Mouse (Mus musculus): ENCODE results near the gene Cysrt1. TPM values are rescaled to one million over a fixed set of nuclear protein-coding genes. Genes with fewer than 3 reads are reported as not detected.

Gene Cysrt1
- polyA plus RNA-seq, 1 experiment from 2014 or later, result 66.0 TPM

DNA sequence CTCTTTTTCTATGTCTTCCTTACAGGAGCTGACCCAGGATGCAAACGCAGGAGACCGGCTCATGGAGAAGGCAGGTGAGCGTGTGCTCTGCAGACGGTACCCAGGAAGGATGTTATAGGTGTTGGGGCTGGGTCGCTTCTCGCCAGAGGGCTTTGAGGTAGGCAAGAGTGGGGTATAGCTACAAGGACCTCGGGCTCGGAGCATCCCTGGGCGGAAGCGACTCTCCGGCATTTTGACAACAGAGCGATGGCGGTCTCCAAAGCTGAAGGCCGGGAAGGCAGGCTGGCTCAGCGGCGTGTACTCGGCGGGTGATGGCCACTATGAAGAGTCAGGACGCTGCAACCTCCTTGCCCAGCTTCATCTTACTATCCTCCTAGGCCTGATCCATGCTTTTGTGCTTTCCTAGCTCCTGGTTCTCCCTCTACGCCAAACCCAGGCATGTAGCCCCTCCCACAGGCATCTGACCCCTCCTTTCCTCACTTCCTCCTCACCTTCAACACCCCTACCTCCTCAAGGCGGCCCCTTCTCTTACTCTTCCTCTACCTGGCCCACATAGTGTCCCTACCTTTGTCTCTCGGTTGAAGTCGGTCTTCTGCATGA is 28.9 kb downstream of the Cysrt1 start:
- no peaks in the 10 kb centered on the region for H3K9me3 ChIP-seq (replicated peaks; ENCODE audit: control insufficient read depth, low read length)
- no peak overlapping the region for H3K4me3 ChIP-seq (replicated peaks; ENCODE audit: low read length)
- H3K27ac ChIP-seq (ENCODE audit: low read length), result no peak overlapping the region
- no peaks in the 10 kb centered on the region for H3K27me3 ChIP-seq (ENCODE audit: control insufficient read depth, insufficient read depth, low read length)
- no peak for ATAC-seq (ENCODE audit: insufficient read depth, low FRiP score)
- no peak overlapping the region for H3K9ac ChIP-seq (ENCODE audit: low read length)
- H3K4me1 ChIP-seq (ENCODE audit: control insufficient read depth, insufficient read depth, low read length), result peaks cover 15% of the 10 kb centered on the region
- H3K4me2 ChIP-seq (ENCODE audit: low read depth, low read length), result no peak overlapping the region
- WGBS, result 60% methylated on average over 23 of the region's 23 CpGs
- no peaks in the 10 kb centered on the region for H3K36me3 ChIP-seq (ENCODE audit: control insufficient read depth, insufficient read depth, low read length)

DNA sequence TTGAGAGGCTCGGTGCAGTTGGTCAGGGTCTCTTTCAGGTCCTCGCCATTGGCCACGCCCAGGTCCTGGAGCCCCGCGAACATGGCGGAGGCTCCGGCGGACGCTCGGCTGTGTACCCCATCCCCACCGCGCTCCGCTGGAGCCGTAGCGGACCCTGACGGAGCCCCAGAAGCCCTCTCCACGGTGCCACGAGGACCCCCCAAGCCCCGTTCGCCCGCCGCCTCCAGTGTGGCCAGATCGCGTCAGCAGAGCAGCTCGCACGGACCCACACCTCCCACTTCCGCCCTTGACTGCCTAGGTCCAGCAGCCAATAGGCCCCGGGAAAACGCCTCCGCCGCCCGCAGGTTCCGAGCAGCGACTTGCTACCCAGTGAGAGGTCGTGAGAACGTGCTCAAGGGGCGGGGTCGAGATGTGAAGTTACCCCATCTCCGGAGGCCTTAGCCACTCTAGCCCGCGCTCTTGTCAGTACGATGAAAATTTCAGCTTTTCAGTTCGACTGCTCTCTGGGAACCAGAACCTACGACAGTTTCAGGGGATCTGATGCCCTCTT is 31.1 kb downstream of the Cysrt1 start, which contains the start of gene Nelfb:
TSS of gene Nelfb (minus strand) at position 369 of the 550 bp plus-strand sequence.
- Histone ChIP-seq H3K9me3 (replicated peaks; ENCODE audit: control insufficient read depth, low read length) (no peaks in the 10 kb centered on the region), H3K27ac (ENCODE audit: low read length) (peak within 1 kb of the TSS; percentile 81), H3K4me2 (ENCODE audit: low read depth, low read length) (peak within 1 kb of the TSS; percentile 89), H3K36me3 (ENCODE audit: control insufficient read depth, insufficient read depth, low read length) (0 out of 2 replicates have a peak, but pooled peaks cover 4% of the 10 kb centered on the region), H3K27me3 (ENCODE audit: control insufficient read depth, insufficient read depth, low read length) (no peaks in the 10 kb centered on the region), H3K9ac (ENCODE audit: low read length) (peak within 1 kb of the TSS; percentile 97), H3K4me3 (replicated peaks; ENCODE audit: low read length) (peak within 1 kb of the TSS; percentile 92), H3K4me1 (ENCODE audit: control insufficient read depth, insufficient read depth, low read length) (peaks cover 17% of the 10 kb centered on the region)
- WGBS, result under 1% methylated on average over 44 of the region's 44 CpGs
- ATAC-seq (ENCODE audit: insufficient read depth, low FRiP score), result peak; percentile 91

DNA sequence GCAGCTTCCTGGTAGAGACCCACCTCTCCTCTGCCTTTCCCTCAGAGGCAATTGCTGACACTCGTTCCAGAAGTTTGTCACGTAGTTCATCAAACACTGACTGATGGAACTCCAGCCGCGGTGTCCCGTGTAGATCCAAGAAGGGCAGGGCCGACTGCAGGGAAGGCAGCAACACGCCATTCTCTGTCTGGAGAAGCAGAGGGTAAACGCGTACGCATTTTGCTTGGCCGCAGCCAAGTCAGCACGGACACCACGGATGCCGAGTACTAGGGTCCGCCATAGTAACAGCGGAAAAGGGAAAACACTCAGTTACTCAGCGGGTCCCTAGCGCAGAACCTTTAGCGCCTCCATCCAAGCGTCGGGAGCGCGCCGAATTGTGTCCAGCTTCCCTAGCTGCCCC is 31.6 kb downstream of the Cysrt1 start:
- no peaks in the 10 kb centered on the region for H3K9me3 ChIP-seq (replicated peaks; ENCODE audit: control insufficient read depth, low read length)
- under 1% methylated on average over 24 of the region's 24 CpGs for WGBS
- peak; percentile 18; the same call in 1 of the 2 replicates for ATAC-seq (ENCODE audit: insufficient read depth, low FRiP score)

DNA sequence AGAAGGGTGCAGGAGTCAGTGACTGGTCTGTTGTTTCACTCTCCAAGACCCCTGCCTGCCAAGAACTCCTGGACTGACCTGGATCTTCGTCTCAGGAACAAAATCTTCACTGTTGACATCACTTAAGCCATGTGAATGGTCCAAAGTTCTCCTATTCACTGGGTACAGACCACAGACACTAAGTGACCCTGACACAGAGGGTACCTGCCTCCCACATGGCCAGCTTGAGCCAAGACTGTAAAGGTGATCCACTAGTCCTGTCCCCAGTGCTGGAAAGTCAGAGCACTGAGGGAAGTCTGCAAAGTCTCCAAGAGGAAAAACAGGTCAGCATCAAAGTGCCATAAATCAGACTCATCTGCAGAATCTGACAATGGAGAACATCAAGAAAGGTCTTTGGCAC is 34.7 kb downstream of the Cysrt1 start:
- ATAC-seq (ENCODE audit: insufficient read depth, low FRiP score), result no peak
- Histone ChIP-seq H3K9ac (ENCODE audit: low read length) (no peak overlapping the region), H3K4me2 (ENCODE audit: low read depth, low read length) (no peak overlapping the region), H3K27ac (ENCODE audit: low read length) (no peak overlapping the region), H3K4me1 (ENCODE audit: control insufficient read depth, insufficient read depth, low read length) (peaks cover 17% of the 10 kb centered on the region), H3K4me3 (replicated peaks; ENCODE audit: low read length) (no peak overlapping the region), H3K9me3 (replicated peaks; ENCODE audit: control insufficient read depth, low read length) (no peaks in the 10 kb centered on the region), H3K36me3 (ENCODE audit: control insufficient read depth, insufficient read depth, low read length) (peaks cover 9% of the 10 kb centered on the region; the same call in 1 of the 2 replicates), H3K27me3 (ENCODE audit: control insufficient read depth, insufficient read depth, low read length) (no peaks in the 10 kb centered on the region)
- WGBS, result 78% methylated on average over 1 of the region's 1 CpGs

More for the DNA sequence above, 31.6 kb downstream of the Cysrt1 start:
- Histone ChIP-seq H3K27me3 (ENCODE audit: control insufficient read depth, insufficient read depth, low read length) (no peaks in the 10 kb centered on the region), H3K4me2 (ENCODE audit: low read depth, low read length) (peak overlapping the region; percentile 89), H3K36me3 (ENCODE audit: control insufficient read depth, insufficient read depth, low read length) (0 out of 2 replicates have a peak, but pooled peaks cover 4% of the 10 kb centered on the region), H3K9ac (ENCODE audit: low read length) (peak overlapping the region; percentile 97), H3K4me1 (ENCODE audit: control insufficient read depth, insufficient read depth, low read length) (peaks cover 17% of the 10 kb centered on the region), H3K4me3 (replicated peaks; ENCODE audit: low read length) (peak overlapping the region; percentile 92), H3K27ac (ENCODE audit: low read length) (peak overlapping the region; percentile 81)

DNA sequence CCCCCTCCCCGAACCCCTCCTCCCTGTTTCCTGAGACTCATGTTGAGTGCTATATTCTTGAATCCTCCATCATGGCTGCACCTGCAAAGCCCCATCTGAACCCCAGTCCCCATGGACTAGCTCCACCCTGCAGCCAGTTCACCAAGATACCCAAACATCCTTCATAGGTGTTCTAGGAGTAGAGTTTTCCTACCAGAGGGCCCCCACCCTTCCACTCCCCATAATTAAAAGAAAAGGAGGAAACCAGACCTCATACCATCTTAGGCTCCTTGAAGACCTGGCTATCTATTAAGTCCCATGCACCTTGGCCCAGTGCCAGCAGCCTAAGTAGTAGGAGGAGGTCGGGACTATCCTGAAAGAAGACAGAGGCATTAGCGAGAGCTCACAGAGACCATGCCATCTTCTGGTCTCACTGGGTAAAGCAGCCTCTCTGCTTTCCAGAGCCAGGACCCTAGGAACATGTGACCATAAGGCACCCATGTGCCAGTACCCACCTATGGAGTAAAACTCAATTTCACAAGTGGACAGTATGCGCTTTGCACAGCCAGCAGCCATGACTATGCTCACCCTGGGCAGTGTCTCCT is 38.5 kb downstream of the Cysrt1 start:
- WGBS, result 63% methylated on average over 4 of the region's 4 CpGs
- no peak; the same call in 1 of the 2 replicates for ATAC-seq (ENCODE audit: insufficient read depth, low FRiP score)
- H3K36me3 ChIP-seq (ENCODE audit: control insufficient read depth, insufficient read depth, low read length), result peaks cover 19% of the 10 kb centered on the region

DNA sequence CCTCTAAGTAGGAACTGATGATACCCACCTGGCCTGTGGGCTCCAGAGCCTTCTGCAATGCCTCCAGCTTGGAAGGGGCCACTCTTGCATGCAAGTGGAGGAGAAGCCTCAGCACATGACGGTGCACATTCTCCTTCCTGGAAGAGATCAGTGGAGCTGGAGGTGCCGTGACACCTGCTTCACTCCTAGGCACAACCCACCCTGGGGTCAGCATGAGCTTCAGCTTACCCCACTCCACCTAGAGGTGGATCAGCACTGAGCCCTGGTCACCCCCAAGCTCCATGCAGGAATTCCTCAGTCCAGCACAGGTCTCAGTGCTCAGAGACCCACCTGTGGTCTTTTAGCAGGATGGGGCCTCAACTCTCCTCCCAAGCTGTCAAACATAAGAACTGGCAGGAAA is 41.6 kb downstream of the Cysrt1 start:
- Histone ChIP-seq H3K36me3 (ENCODE audit: control insufficient read depth, insufficient read depth, low read length) (peaks cover 18% of the 10 kb centered on the region), H3K9ac (ENCODE audit: low read length) (no peak overlapping the region)

More for the DNA sequence above, 38.5 kb downstream of the Cysrt1 start:
- Histone ChIP-seq H3K4me3 (replicated peaks; ENCODE audit: low read length) (no peak overlapping the region), H3K27me3 (ENCODE audit: control insufficient read depth, insufficient read depth, low read length) (no peaks in the 10 kb centered on the region), H3K4me2 (ENCODE audit: low read depth, low read length) (no peak overlapping the region), H3K4me1 (ENCODE audit: control insufficient read depth, insufficient read depth, low read length) (0 out of 2 replicates have a peak, but pooled peaks cover 6% of the 10 kb centered on the region), H3K27ac (ENCODE audit: low read length) (no peak overlapping the region), H3K9me3 (replicated peaks; ENCODE audit: control insufficient read depth, low read length) (no peaks in the 10 kb centered on the region), H3K9ac (ENCODE audit: low read length) (no peak overlapping the region)

DNA sequence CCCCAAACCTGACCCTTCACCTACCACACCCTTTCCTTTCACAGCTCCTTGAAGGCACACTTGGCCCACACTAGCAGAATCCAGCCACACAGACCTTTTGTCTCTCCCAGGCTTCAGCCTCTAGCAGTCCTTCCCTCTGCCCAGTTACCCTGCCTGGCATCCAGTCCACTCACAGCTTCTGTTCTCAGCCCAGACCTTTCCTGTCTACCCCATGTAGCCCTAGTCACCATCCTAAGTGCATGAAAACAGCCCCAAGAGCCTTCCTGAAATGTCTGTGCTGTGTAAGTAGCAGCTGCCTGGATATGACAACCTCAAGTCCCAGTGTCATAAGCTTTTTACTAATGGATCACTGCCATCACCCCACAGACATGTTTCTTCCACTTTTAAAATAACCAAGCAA is 44.3 kb downstream of the Cysrt1 start:
- no peaks in the 10 kb centered on the region for H3K9me3 ChIP-seq (replicated peaks; ENCODE audit: control insufficient read depth, low read length)
- H3K4me1 ChIP-seq (ENCODE audit: control insufficient read depth, insufficient read depth, low read length), result peaks cover 35% of the 10 kb centered on the region
- no peak for ATAC-seq (ENCODE audit: insufficient read depth, low FRiP score)
- H3K36me3 ChIP-seq (ENCODE audit: control insufficient read depth, insufficient read depth, low read length), result peaks cover 16% of the 10 kb centered on the region
- H3K9ac ChIP-seq (ENCODE audit: low read length), result no peak overlapping the region
- H3K4me3 ChIP-seq (replicated peaks; ENCODE audit: low read length), result no peak overlapping the region
- peak overlapping the region; percentile 97 for H3K27ac ChIP-seq (ENCODE audit: low read length)
- H3K4me2 ChIP-seq (ENCODE audit: low read depth, low read length), result no peak overlapping the region
- no peaks in the 10 kb centered on the region; the same call in 1 of the 2 replicates for H3K27me3 ChIP-seq (ENCODE audit: control insufficient read depth, insufficient read depth, low read length)

More for the DNA sequence above, 41.6 kb downstream of the Cysrt1 start:
- no peaks in the 10 kb centered on the region for H3K27me3 ChIP-seq (ENCODE audit: control insufficient read depth, insufficient read depth, low read length)
- peaks cover 10% of the 10 kb centered on the region; the same call in 1 of the 2 replicates for H3K4me1 ChIP-seq (ENCODE audit: control insufficient read depth, insufficient read depth, low read length)
- no peak overlapping the region for H3K4me2 ChIP-seq (ENCODE audit: low read depth, low read length)
- no peak overlapping the region for H3K4me3 ChIP-seq (replicated peaks; ENCODE audit: low read length)
- no peak overlapping the region for H3K27ac ChIP-seq (ENCODE audit: low read length)
- H3K9me3 ChIP-seq (replicated peaks; ENCODE audit: control insufficient read depth, low read length), result no peaks in the 10 kb centered on the region
- ATAC-seq (ENCODE audit: insufficient read depth, low FRiP score), result no peak
- WGBS, result 90% methylated on average over 2 of the region's 2 CpGs

DNA sequence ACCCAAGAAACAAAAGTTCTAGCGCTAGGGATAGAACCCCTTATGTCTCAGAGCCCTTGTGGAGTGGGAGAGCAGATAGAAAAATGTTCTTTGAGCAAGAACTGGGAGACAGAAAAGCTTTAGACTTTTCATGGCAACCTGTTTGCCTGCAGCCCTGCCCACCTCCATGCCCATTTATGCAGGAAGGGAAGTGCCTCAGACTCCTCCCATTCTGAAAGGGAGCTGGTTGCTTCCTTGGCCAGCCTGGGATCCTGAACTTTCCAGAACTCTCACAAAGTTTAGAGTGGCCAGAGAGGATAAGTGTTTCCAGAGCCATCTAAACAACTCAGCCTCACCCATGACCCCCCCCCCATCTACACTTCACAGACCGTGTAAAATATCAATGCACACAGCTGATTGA is 45.1 kb downstream of the Cysrt1 start:
- 25% methylated on average over 2 of the region's 2 CpGs for WGBS
- peak overlapping the region; percentile 68 for H3K4me2 ChIP-seq (ENCODE audit: low read depth, low read length)
- H3K4me1 ChIP-seq (ENCODE audit: control insufficient read depth, insufficient read depth, low read length), result peaks cover 35% of the 10 kb centered on the region
- H3K4me3 ChIP-seq (replicated peaks; ENCODE audit: low read length), result peak overlapping the region; percentile 49
- H3K9ac ChIP-seq (ENCODE audit: low read length), result peak overlapping the region; percentile 75
- no peak for ATAC-seq (ENCODE audit: insufficient read depth, low FRiP score)
- H3K36me3 ChIP-seq (ENCODE audit: control insufficient read depth, insufficient read depth, low read length), result peaks cover 13% of the 10 kb centered on the region; the same call in 1 of the 2 replicates
- peak overlapping the region; percentile 97 for H3K27ac ChIP-seq (ENCODE audit: low read length)
- H3K9me3 ChIP-seq (replicated peaks; ENCODE audit: control insufficient read depth, low read length), result no peaks in the 10 kb centered on the region
- no peaks in the 10 kb centered on the region; the same call in 1 of the 2 replicates for H3K27me3 ChIP-seq (ENCODE audit: control insufficient read depth, insufficient read depth, low read length)

Data from stomach, embryonic 16.5 days (tissue).